Mouse (Mus musculus): ENCODE results near the gene Dcaf7.
"Not testable (repeated sequence)": the region's sequence is repeated elsewhere in the genome, so short reads cannot be mapped to it uniquely, and the experiment has no call there.

The Dcaf7 gene

DNA sequence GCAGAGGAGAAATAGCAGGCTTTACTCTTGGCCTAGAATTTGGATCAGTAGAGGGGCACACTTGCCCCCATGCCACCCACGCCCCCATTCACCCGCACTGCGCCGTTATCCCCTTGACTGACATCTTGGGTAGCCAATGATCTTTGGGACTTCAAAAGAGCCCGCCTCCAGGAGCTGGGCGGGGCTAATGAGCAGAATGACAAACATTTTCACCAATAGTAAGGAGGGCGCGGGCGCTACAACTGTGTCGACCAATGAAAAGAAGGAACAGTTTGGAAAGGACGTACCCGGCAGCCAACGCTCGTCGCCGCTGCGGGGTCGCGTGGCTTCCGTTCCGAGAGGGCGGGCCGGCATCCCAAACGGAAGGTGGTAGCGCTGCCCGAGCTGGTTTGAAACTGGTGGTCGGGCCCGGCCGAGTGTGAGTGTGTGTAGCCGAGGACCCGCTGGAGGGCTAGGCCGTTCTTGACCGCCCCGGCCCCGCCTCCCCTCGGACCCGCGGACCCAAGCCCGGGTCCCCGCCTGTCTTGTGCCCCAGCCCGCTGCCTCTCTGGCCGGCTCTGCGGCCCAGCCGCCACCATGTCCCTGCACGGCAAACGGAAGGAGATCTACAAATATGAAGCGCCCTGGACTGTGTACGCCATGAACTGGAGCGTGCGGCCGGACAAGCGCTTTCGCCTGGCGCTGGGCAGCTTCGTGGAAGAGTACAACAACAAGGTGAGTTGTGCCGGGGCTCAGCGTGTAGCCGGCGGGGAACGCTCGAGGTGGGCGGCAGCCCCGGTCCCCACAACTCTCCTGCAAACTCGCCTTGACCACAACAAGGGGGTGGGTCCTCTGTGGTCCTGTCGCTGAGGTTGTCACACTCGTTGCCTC is at the start of gene Dcaf7:
Gene Dcaf7 (plus strand): TSS at position 325 of the 870 bp plus-strand sequence.
- DNase-seq (ENCODE audit: low read depth, low spot score) = peak; percentile 97

DNA sequence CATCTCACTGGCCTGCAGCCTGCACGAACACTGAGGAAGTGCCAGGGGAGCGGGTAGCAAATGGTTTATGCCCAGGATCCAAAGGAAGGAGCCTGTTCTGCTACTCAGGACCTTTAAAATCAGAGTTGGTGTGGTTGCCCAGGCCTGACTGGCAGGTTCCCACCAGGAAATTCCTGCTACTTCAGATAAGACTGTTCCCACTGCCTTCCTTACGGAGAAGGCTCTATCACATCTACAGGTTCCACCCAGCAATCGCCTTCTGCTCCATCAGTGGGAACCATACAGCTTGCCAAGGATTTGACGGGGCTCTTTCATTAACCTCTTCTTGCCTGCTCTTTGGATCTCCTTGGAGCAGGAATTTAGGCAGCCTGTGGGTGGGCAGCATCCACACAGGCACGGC is 49.2 kb upstream of the Dcaf7 start:
- DNase-seq (ENCODE audit: low read depth, low spot score) = no peak

DNA sequence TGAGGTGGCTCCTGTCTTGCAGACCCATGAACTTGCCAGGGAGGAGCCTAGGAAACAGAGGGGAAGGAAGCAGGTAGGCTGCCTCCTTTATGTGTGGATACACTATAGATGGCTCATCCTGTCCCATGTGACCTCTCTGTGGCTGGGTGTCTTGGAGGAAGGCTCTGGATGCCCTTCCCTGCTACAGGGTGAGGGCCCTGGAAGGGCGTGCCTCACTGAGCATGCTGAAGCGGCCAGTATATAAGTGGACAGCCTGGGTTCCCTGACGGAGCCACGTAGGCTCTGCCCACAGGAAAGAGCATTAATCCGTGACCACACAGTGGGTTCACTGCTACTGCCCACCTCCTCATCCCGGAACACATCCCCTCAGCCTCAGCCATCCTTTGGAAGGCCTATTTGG is 47.2 kb upstream of the Dcaf7 start:
- DNase-seq (ENCODE audit: low read depth, low spot score) = no peak

DNA sequence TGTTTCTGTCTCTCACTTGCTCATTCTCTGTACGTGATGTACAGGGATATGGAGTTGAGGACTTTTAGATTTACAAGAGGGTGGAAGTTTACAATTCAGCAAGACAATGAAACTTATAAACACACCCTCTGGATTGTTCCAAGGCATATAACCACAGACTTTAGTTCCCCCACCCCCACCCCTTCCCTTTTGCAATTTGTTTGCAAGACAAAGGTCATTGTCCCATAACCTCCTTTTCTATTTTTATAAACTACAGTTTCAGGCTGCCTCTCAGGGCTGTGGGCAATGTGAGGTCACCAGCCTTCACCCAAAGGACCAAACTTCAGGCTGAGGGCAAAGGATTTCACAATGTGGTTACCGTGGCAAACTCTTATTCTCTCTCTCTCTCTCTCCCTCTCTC is 46.4 kb upstream of the Dcaf7 start:
- no peak for DNase-seq (ENCODE audit: low read depth, low spot score)

DNA sequence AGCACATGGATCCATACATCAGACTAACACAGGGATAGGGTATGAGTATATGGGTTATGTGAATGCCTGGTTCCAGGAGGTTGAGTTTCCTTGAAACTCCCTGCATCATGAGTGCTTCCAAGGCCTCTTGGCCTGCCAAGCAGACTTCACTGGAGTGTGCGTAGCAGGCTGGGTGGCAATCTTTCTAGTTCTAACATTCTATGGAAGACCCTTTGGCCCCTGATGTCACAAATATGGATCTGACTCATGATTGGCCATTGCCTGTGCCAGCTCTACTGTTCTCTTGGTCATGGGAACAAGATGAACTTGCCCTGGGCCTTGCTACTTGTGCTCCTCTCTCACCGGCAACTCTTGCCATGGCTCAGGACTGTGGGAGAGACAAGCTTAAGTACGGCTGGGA is 42.3 kb upstream of the Dcaf7 start, which contains the start of gene Ace3:
Gene Ace3 (plus strand): TSS at position 301 of the 400 bp plus-strand sequence.
- DNase-seq (ENCODE audit: low read depth, low spot score) = no peak

DNA sequence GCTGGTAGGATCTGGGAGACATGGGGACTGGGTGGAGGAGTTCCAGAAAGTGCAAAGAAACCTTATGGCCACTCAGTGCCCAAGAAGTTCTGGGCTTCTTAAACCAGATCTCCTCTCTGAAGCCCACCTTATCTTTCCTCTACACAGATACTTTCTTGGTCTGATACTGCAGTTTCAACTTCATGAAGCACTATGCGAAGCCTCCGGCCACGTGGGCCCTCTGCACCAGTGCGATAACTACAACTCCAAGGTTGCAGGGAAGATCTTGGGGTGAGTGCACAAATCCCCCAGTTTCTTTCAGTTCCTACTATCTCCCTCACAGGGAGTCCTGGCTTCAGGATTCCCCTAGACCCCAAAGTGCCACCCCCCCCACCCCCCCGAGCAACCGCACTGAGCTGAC is 36.6 kb upstream of the Dcaf7 start:
- DNase-seq (ENCODE audit: low read depth, low spot score) = no peak

DNA sequence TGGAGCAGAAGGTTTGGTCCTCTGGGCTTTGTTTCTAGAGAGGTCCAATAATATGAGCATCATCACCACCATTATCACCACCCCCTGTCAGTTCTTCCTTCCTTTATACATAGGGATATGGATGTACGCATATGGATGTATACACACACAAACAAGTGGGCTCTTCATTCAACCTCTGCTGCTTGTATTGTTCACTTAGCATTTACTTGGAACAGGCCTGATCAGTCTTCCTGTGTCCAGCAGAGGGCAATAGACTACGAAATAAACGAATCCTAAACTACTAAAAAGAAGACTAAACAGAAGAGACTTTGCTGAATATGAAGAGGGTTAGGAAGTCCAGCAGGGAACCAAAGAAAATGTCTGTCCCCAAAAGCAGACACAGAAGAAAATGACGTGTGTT is 35.0 kb upstream of the Dcaf7 start:
- peak; percentile 63 for DNase-seq (ENCODE audit: low read depth, low spot score)

DNA sequence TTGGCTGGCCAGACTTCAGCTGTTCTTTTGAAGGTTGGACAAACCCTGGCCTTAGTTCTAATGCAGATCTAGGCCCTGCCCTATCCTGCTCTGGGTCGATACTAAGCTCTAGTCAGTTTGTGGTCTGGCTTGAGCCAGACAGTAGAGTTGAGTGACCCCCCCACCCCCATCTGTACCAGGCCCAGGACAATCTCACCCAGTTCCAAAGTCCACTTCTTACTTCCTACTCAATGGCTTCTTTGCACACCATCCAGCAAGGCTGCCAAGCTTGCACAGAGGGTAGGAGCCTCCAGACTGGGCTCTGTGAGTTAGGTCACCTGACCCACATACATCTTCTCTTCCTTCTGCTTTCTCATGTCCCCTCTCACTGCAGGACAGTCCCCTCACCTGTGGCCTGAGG is 32.1 kb upstream of the Dcaf7 start:
- DNase-seq (ENCODE audit: low read depth, low spot score) = no peak

DNA sequence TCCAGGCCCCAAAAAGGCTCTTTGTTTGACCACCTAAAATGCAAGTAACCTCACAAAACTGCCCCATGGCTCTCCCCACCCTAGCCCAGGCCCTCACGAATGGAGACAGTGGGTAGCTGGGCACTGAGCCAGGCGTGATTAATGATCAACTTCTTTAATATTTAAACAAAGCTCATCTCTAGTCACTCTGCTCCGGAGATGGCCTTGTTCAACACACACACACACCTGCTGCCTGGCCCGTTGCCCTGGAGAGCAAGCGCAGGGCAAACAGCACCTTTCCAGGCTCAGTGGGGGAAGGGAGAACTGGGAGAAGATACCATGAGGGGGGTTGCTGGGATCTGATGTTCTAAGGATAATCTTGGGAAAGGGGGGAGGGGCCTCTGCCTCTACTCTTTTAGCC is 30.7 kb upstream of the Dcaf7 start:
- no peak for DNase-seq (ENCODE audit: low read depth, low spot score)

DNA sequence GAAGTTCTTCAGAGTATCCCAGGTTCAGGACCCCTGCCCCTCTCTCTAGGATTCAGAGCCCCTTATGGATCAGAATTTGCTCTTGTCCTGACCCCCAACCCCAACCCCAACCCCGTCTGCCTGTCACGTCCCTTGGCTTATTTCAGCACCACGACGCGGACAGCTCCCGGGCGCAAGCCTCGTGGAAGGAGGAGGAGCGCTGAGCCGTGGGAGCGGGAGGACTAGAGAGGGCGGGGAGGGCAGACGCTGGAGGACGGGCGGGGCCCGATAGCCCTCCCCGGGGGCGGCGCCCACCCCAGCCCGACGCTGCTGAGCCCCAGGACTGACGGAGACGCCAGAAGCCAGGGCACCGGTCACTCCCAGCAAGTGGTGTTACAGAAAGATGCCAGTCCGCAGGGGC is 28.9 kb upstream of the Dcaf7 start, which contains the start of gene Kcnh6:
Gene Kcnh6 (plus strand): TSS at position 304 of the 400 bp plus-strand sequence.
- DNase-seq (ENCODE audit: low read depth, low spot score) = peak; percentile 73

DNA sequence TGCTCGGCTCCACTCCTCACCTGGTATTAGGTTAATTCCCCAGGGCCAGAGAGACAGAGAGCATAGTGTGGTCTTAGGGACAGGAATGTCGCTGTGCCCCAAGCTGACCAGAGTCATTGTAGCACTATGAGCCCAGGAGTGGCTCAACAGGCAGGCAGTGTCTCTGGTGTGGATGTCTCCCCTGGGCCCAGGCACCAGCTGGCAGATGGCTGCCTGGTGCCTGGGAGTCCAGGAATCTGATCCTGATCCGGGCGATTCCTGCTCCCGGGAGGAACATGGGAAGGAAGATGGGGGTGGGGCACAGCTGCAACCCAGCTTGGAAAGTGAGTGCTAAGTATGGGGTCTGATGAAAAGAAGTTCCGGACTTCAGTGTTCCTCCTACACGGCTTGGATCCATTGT is 24.0 kb upstream of the Dcaf7 start:
- DNase-seq (ENCODE audit: low read depth, low spot score) = no peak

DNA sequence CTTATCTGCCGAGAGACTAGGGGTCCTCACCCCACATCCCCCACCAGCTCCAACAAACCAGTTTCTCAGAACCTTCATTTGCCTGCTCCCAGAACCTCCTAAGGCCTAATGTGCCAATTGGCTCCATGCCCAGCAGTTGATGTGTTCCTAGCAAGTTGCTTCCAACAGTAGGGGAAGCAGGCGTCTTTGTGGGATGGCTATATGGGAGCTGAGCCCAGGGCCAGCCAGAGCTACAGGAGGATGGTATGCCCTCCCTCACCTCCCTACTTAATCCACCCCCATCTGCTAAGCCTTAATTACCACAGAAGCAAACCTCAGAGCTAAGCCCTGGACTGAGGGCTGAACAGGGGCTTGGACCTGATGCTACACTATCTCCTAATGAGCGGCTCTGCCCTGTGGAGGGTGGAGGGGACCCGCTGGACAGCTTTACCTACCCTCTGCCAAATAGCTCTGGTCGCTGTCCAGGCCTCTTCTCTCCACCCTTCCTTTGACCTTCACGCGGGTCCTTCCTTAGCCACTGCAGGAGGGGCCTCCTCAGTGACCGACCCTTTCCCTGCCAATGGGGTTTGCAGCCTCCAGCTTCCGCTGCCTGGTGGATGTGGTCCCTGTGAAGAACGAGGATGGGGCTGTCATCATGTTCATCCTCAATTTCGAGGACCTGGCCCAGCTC is 23.0 kb upstream of the Dcaf7 start:
- no peak for DNase-seq (ENCODE audit: low read depth, low spot score)

DNA sequence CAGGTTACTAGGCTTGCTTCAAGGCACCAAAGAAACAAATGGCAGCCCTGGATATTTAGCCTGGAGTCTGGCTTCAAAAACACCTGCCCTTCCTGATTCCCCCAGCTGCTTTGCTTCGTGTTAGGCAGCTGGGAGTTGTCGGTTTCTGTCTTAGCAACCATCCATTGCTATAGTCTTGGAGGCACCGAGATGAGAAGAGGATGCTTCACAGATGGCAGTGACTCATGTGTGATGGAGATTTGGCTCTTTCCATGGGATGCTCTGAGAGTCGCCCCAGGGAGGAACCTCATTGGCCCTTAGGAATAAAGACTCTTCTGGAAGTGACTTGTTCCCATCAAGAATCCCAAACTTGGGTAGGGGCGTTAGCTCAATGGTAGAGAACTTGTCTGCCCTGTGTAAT is 20.2 kb upstream of the Dcaf7 start:
- DNase-seq (ENCODE audit: low read depth, low spot score) = no peak

DNA sequence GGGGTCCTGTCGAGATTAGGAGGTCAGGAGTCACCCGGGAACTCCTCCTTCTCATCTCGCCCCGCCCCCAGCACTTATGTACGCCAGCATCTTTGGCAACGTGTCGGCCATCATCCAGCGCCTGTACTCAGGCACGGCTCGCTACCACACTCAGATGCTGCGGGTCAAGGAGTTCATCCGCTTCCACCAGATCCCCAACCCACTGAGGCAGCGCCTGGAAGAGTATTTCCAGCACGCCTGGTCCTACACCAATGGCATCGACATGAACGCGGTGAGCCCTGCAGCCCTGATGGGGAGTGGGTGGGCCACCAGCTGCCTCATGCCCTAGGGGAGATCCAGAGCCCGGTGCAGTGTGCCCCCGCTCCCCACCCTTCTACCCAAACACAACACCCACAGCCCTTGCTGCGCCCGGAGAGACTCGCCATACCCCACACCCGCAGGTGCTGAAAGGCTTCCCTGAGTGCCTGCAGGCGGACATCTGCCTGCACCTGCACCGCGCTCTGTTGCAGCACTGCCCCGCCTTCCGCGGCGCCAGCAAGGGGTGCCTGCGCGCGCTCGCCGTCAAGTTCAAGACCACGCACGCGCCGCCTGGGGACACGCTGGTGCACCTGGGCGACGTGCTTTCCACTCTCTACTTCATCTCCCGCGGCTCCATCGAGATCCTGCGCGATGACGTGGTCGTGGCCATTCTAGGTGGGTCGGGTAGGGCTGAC is 16.5 kb upstream of the Dcaf7 start:
- DNase-seq (ENCODE audit: low read depth, low spot score) = peak; percentile 39

DNA sequence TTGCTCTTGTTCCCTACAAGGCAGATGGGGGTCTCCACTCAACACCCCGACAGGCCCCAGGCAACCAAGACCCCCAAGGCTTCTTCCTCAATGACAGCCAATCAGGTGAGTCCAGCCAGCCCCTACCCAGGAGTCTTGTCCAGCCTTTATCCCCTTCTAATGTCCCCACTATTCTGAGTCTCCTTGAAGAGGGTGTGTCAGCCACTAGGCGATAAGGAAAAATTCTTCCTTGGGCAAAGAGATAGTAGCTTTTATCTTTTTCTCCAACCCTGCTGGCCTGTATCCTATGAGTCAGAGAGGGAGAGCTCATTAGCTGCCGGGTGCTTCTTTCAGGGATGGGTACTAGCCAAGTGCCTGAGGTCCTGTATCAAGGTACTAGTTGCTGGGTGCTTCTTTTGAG is 10.9 kb upstream of the Dcaf7 start:
- no peak for DNase-seq (ENCODE audit: low read depth, low spot score)

DNA sequence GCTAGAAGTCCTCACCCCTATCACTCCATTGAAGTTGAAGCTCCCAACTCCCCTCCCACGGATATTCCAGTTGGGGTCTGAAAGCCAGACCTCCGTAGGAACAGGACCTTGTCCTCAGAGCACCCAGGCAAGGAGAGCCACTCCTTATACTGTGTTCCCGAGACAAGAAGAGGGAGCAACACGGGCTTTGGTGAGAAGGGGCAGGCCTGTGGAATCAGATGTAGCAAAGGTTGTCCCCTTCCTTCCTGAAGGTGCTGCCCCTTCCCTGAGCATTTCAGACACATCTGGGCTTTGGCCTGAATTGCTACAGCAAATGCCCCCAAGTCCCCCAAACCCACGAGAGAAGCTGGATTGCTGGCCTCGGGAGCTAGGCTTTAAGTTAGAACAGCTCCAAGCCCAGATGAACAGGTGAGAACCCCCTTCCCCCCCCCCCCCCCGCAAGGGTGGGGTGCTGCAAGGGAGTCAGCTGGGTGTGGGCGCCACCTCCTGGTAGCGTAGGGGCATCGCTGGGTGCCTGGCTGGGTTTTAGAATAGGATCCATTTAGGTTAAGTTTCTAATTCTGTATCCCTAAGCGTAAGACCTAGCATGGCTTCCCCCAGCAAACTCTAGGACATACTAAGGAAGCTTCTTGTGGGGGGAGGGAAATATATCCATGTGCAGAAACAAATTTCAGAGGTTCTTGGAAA is 10.1 kb upstream of the Dcaf7 start:
- DNase-seq (ENCODE audit: low read depth, low spot score) = peak; percentile 84

DNA sequence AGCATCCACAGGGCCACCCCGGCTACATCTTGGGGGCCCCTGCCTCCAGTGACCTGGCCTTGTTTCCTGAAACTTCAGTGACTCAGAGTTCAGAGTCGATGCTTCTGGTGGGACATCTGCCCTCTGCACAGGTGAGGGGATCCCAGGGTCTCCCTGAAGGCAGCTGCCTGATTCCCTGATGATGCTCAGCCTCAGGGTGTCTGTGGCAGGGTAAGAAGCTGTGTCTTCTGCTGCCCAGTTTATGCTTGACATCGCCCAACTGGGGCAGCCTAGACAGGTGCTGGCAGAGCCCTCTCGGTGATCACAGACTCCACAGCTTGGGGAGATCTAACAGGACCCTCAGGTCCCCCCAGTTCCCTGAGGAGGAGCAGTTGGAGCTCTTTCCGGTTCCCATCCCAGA is 9.1 kb upstream of the Dcaf7 start:
- DNase-seq (ENCODE audit: low read depth, low spot score) = no peak

DNA sequence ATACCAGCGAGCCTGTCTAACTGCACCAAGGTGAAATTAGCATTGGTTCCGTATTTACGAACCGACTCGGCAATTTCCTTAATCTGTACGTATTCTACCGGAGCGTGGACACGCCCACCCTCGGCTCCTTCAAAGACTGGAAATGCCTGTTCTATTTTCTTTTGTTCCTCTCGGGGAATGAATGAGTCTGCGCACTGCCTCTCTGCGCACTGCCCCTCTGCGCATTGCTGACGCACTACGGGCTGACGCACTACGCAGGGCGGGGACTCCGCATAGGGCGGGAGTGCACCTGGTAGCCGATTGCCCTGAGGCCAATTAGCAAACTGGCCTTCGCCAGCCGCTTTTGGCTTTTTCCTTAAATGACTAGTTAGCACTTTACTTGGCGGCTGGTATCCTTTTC is 4.6 kb upstream of the Dcaf7 start:
- DNase-seq (ENCODE audit: low read depth, low spot score) = not testable (repeated sequence)

DNA sequence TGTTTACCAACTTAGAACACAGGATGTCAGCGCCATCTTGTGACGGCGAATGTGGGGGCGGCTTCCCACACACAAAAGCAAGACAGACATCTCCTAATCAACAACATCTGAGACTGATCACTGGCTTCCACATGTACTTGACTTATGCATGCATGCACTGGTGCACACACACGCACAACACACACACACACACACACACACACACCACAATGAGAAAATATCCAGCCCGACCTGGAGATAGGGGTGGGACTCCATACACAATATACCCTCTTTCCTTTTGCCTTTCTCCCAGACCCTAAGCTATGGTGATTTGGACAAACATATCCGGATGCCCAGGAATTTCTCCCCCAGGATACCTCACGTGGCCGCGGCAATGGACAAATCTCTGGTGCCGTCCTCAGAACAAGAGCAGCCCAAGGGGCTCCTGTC is 3.2 kb upstream of the Dcaf7 start:
- peak; percentile 92 for DNase-seq (ENCODE audit: low read depth, low spot score)

DNA sequence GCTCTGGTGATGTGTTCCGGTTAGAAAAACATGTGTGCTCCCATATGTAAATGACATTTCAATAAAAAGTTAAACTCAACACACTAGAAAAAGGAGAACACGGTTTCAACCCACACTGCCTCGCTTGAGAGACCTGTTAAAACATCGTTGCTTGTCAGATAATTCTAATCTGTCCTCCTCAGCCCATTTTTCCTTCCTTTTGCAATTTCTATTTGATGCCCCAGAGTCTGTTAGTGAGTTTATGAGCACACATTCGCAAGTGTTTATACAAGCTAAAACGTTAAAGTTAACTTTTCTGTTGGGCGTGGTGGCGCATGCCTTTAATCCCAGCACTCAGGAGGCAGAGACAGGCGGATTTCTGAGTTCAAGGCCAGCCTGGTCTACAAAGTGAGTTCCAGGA is 1.7 kb upstream of the Dcaf7 start:
- no peak for DNase-seq (ENCODE audit: low read depth, low spot score)

DNA sequence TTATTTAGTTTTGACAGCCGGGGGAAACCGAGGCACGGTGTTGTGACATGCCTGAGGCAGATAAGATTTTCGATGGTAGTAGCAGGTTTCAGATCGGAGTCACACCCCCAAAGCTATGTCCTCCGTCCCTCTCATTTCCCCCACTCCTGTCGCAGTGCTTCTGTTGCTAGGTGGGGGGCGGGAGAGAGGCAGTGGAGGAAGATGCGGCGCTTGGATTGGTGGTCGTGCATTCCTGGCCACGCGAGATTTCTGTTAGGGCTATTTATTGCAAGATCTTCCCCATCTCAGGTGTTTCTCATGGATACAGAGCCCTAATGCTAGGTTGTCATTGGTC is 713 bp downstream of the Dcaf7 start:
- peak; percentile 34 for DNase-seq (ENCODE audit: low read depth, low spot score)

DNA sequence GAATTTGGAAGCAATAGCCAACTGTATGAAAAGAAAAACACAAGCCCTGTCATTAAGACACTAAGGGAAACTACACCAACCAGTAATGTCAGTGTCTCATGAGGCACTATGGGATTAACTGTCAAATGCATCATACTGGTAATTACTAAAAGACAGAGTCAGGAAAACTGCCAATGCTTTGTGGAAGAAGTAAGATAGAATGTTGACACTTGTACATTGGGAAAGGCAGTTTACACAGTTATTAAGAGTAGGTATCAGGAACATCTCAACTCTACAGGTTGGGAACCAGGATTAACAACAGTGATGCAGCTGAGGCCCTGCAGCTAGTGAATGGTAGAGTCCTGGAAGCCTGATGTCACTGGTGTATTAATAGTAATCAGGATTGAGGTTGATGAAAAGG is 7.7 kb downstream of the Dcaf7 start:
- DNase-seq (ENCODE audit: low read depth, low spot score) = no peak

Data from CD4-positive helper T cell, adult 2 months (primary cell).